Mouse (Mus musculus): ENCODE data around the gene Atp8b5. TPM values are rescaled to one million over a fixed set of nuclear protein-coding genes. Genes with fewer than 3 reads are reported as not detected.

Gene Atp8b5
- polyA plus RNA-seq, 1 experiment, result 0.36 TPM

DNA sequence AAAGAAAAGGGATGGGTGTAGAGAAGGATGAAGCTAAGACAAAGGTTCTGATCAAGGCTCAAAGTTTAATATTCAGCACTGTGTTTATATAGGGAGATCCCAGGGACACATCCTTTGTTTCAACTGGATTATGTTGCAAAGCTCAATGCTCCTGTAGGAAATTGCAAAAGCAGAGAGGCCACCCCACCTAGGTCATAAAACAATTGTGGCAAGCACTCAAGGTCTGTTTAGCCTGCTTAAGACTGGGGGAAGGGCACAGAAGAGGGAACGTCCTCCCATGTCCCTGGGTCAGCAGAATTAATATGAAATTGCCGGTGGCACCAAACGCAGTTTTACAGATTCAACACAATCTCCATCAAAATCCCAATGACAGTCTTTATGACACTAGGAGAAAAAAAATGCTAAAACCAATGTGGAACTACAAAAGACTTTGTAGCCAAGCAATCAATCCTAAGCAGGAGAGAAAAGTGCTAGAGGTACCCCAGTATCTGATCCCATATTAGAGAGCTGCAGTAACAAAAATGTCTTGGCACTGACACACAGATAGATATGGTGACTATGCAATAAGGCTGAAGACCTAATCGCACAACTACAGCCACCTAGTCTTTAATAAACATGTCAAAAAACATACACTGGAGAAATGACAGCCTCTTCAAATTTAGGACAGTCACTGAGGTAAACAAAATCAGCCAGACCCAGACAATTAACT is 73.3 kb downstream of the Atp8b5 start:
- DNase-seq, result no peak
- Histone ChIP-seq H3K4me1 (replicated peaks; ENCODE audit: control insufficient read depth, insufficient read depth, low read length) (no peaks in the 10 kb centered on the region), H3K36me3 (ENCODE audit: control insufficient read depth, insufficient read depth, low read length) (no peaks in the 10 kb centered on the region), H3K4me3 (ENCODE audit: control insufficient read depth, insufficient read depth, low read length) (no peak overlapping the region), H3K27me3 (ENCODE audit: control insufficient read depth, insufficient read depth, low read length) (no peaks in the 10 kb centered on the region), H3K27ac (ENCODE audit: control insufficient read depth, insufficient read depth, low read length) (no peak overlapping the region)
- WGBS, result 83% methylated on average over 4 of the region's 4 CpGs
- TF ChIP-seq CTCF (IDR thresholded peaks at IDR 0.05; ENCODE audit: borderline replicate concordance, control insufficient read depth, extremely low read depth, insufficient read depth, low read length, poor library complexity) (no peak), POLR2A (IDR thresholded peaks at IDR 0.05; ENCODE audit: control insufficient read depth, extremely low read depth, insufficient read depth, low read length, poor library complexity) (no peak)

- 69% methylated on average over 7 of the region's 7 CpGs for WGBS
- H3K4me1 ChIP-seq (replicated peaks; ENCODE audit: control insufficient read depth, insufficient read depth, low read length), result no peaks in the 10 kb centered on the region
- TF ChIP-seq CTCF (IDR thresholded peaks at IDR 0.05; ENCODE audit: borderline replicate concordance, control insufficient read depth, extremely low read depth, insufficient read depth, low read length, poor library complexity), result no peak
- TF ChIP-seq POLR2A (IDR thresholded peaks at IDR 0.05; ENCODE audit: control insufficient read depth, extremely low read depth, insufficient read depth, low read length, poor library complexity), result no peak
Measured at GRCm38 (mm10) chr4:43341276-43341891, 74.4 kb downstream of the Atp8b5 start.

GRCm38 (mm10) chr4:43342443-43342842 is 75.5 kb downstream of the Atp8b5 start:
- TF ChIP-seq POLR2A (IDR thresholded peaks at IDR 0.05; ENCODE audit: control insufficient read depth, extremely low read depth, insufficient read depth, low read length, poor library complexity), result no peak
- no peak for TF ChIP-seq CTCF (IDR thresholded peaks at IDR 0.05; ENCODE audit: borderline replicate concordance, control insufficient read depth, extremely low read depth, insufficient read depth, low read length, poor library complexity)
- 96% methylated on average over 10 of the region's 10 CpGs for WGBS
- no peak for DNase-seq
- Histone ChIP-seq H3K27me3 (ENCODE audit: control insufficient read depth, insufficient read depth, low read length) (no peaks in the 10 kb centered on the region), H3K4me1 (replicated peaks; ENCODE audit: control insufficient read depth, insufficient read depth, low read length) (no peaks in the 10 kb centered on the region), H3K27ac (ENCODE audit: control insufficient read depth, insufficient read depth, low read length) (no peak overlapping the region), H3K36me3 (ENCODE audit: control insufficient read depth, insufficient read depth, low read length) (no peaks in the 10 kb centered on the region), H3K4me3 (ENCODE audit: control insufficient read depth, insufficient read depth, low read length) (no peak overlapping the region)

More at GRCm38 (mm10) chr4:43341276-43341891, 74.4 kb downstream of the Atp8b5 start:
- Histone ChIP-seq H3K27ac (ENCODE audit: control insufficient read depth, insufficient read depth, low read length) (no peak overlapping the region), H3K36me3 (ENCODE audit: control insufficient read depth, insufficient read depth, low read length) (no peaks in the 10 kb centered on the region), H3K27me3 (ENCODE audit: control insufficient read depth, insufficient read depth, low read length) (no peaks in the 10 kb centered on the region), H3K4me3 (ENCODE audit: control insufficient read depth, insufficient read depth, low read length) (no peak overlapping the region)
- no peak for DNase-seq

DNA sequence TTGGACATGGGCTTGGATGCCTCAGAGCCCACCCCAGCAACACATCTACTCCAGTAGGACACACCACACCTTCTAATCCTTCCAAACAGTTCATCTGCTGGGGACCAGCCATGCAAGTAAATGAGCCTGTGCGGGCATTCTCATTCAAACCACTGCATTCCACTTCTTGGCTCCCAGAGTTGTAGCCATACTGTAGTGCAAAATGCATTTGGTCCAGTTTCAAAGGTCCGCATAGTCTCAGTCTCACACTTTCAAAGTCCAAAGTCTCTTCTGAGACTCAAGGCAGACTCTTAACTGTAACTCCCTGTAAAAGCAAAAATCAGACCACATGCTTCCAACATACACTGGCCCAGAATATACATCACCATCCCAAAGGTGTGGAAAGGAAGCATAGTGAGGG is 78.0 kb downstream of the Atp8b5 start:
- no peak overlapping the region for H3K27ac ChIP-seq (ENCODE audit: control insufficient read depth, insufficient read depth, low read length)
- no peak overlapping the region for H3K4me3 ChIP-seq (ENCODE audit: control insufficient read depth, insufficient read depth, low read length)
- H3K36me3 ChIP-seq (ENCODE audit: control insufficient read depth, insufficient read depth, low read length), result no peaks in the 10 kb centered on the region
- no peaks in the 10 kb centered on the region for H3K4me1 ChIP-seq (replicated peaks; ENCODE audit: control insufficient read depth, insufficient read depth, low read length)
- TF ChIP-seq CTCF (IDR thresholded peaks at IDR 0.05; ENCODE audit: borderline replicate concordance, control insufficient read depth, extremely low read depth, insufficient read depth, low read length, poor library complexity) (no peak), POLR2A (IDR thresholded peaks at IDR 0.05; ENCODE audit: control insufficient read depth, extremely low read depth, insufficient read depth, low read length, poor library complexity) (no peak)
- DNase-seq, result no peak
- no peaks in the 10 kb centered on the region for H3K27me3 ChIP-seq (ENCODE audit: control insufficient read depth, insufficient read depth, low read length)
- WGBS, result 93% methylated on average over 2 of the region's 2 CpGs

DNA sequence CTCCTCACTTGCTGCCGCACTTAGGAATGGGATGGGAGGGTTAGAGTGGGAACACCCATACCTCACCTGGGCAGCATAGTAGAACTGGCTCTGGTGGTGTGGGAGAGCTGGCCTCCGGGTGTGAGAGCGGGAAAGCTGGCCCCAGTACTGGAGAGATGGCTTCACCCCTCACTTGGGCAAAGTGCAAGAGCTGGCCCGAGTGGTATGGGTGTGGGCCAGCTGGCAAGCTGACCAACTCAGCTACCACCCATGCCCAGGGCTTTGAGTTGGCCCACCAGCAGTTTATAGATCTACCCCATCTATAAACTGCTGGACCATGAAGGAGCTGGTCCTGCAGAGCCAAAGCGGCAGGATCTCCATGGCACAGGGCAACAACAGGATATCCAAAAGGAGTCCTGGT is 82.2 kb downstream of the Atp8b5 start:
- H3K27me3 ChIP-seq (ENCODE audit: control insufficient read depth, insufficient read depth, low read length), result no peaks in the 10 kb centered on the region

GRCm38 (mm10) chr4:43350038-43350560 is 83.1 kb downstream of the Atp8b5 start:
- H3K27me3 ChIP-seq (ENCODE audit: control insufficient read depth, insufficient read depth, low read length), result no peaks in the 10 kb centered on the region
- H3K36me3 ChIP-seq (ENCODE audit: control insufficient read depth, insufficient read depth, low read length), result no peaks in the 10 kb centered on the region
- 64% methylated on average over 6 of the region's 6 CpGs for WGBS
- no peak for DNase-seq
- no peak overlapping the region for H3K27ac ChIP-seq (ENCODE audit: control insufficient read depth, insufficient read depth, low read length)
- H3K4me3 ChIP-seq (ENCODE audit: control insufficient read depth, insufficient read depth, low read length), result no peak overlapping the region
- H3K4me1 ChIP-seq (replicated peaks; ENCODE audit: control insufficient read depth, insufficient read depth, low read length), result no peaks in the 10 kb centered on the region
- TF ChIP-seq CTCF (IDR thresholded peaks at IDR 0.05; ENCODE audit: borderline replicate concordance, control insufficient read depth, extremely low read depth, insufficient read depth, low read length, poor library complexity), result no peak
- no peak for TF ChIP-seq POLR2A (IDR thresholded peaks at IDR 0.05; ENCODE audit: control insufficient read depth, extremely low read depth, insufficient read depth, low read length, poor library complexity)

More for the DNA sequence above, 82.2 kb downstream of the Atp8b5 start:
- WGBS, result 93% methylated on average over 5 of the region's 5 CpGs
- Histone ChIP-seq H3K36me3 (ENCODE audit: control insufficient read depth, insufficient read depth, low read length) (no peaks in the 10 kb centered on the region), H3K27ac (ENCODE audit: control insufficient read depth, insufficient read depth, low read length) (no peak overlapping the region), H3K4me1 (replicated peaks; ENCODE audit: control insufficient read depth, insufficient read depth, low read length) (no peaks in the 10 kb centered on the region), H3K4me3 (ENCODE audit: control insufficient read depth, insufficient read depth, low read length) (no peak overlapping the region)
- TF ChIP-seq CTCF (IDR thresholded peaks at IDR 0.05; ENCODE audit: borderline replicate concordance, control insufficient read depth, extremely low read depth, insufficient read depth, low read length, poor library complexity) (no peak), POLR2A (IDR thresholded peaks at IDR 0.05; ENCODE audit: control insufficient read depth, extremely low read depth, insufficient read depth, low read length, poor library complexity) (no peak)
- no peak for DNase-seq

Data from thymus, adult 2 months (tissue).